Mouse (Mus musculus) erythroid progenitor cell, adult 5-6 weeks (primary cell): Measurements from ENCODE around the gene Myct1. TPM values are rescaled to one million over a fixed set of nuclear protein-coding genes. Genes with fewer than 3 reads are reported as not detected.

Source experiments
- ATAC-seq: replicated peaks from 2 replicates; pipeline ENCODE4 v1.8.0; 2016; ENCODE audit warnings: moderate number of reproducible peaks, mild to moderate bottlenecking, moderate TSS enrichment, inconsistent platforms; ENCODE audit not compliant: poor library complexity, low FRiP score, severe bottlenecking
- total RNA-seq, 2 experiments: library from RNA; stranded (forward) in 1 of 2; stranded (reverse) in 1 of 2; fragments of 150-400 nt in 1 of 2; fragments of 186-747, 209-891 nt in 1 of 2; gene quantifications; 2 replicates each; pipeline versions ENCODE4 v1.2.3 to v1.2.4; 2015 to 2017; ENCODE audit warnings: low replicate concordance in 2 of 2

Myct1 gene
- total RNA-seq (2015; ENCODE audit: low replicate concordance) (0.84 TPM in 1 of 2 replicates, not detected in the other), total RNA-seq (2017; ENCODE audit: low replicate concordance) (0.26 TPM in 1 of 2 replicates, not detected in the other)

DNA sequence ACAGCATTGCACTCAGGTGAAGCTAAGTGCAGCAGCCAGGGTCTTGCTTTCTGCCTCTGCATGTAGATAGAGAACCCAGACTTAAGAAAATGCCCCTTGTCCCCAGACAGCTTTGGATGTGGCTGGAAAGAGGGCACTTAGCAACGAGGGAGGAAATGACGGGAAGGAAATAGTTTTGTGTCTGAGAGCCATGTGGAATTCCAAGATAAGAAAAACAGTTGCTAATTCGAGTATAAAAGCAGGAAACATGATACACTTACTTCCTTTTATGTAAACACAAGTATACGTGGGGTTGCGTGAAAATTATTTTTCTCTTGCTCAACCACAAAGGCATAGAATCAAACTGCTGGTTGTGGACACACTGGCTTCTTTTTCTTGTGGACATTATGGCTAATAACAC lies at the start of gene Myct1:
Myct1 (plus strand) TSS at position 312 of the 400 bp plus-strand sequence.
- no peak for ATAC-seq

GRCm38 (mm10) chr10:5546428-5546827 lies 47.1 kb upstream of the Myct1 start:
- ATAC-seq, result no peak

GRCm38 (mm10) chr10:5547769-5548168 lies 45.8 kb upstream of the Myct1 start:
- ATAC-seq, result no peak

- no peak for ATAC-seq
Measured at GRCm38 (mm10) chr10:5548651-5549050, 44.9 kb upstream of the Myct1 start.

GRCm38 (mm10) chr10:5549871-5550167 lies 43.8 kb upstream of the Myct1 start:
- ATAC-seq, result no peak

GRCm38 (mm10) chr10:5550168-5551021 lies 43.2 kb upstream of the Myct1 start:
- no peak for ATAC-seq

DNA sequence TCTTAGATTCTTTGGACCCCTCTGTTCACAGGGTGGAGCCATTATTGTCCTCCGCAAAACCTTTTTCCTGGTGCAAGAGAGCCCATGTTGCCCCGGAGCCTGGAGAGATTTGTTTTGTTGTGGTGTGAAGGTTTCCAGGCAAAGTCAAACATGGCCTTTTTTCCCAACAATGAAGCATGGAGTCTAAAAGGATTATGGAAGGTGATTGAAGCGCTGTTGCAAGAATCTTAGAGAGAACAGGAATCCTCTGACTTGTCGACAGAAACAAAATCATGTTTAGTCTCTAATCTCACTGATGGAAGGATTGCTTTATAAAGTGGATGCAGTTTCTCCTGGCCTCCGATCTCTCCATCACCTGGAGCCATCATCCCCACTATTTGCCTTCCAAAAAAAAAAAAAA lies 42.2 kb upstream of the Myct1 start, which contains the start of gene Syne1:
Syne1 (minus strand) TSS at position 101 of the 400 bp plus-strand sequence.
- no peak for ATAC-seq

- ATAC-seq, result no peak
Measured at GRCm38 (mm10) chr10:5554941-5555340, 38.6 kb upstream of the Myct1 start.

DNA sequence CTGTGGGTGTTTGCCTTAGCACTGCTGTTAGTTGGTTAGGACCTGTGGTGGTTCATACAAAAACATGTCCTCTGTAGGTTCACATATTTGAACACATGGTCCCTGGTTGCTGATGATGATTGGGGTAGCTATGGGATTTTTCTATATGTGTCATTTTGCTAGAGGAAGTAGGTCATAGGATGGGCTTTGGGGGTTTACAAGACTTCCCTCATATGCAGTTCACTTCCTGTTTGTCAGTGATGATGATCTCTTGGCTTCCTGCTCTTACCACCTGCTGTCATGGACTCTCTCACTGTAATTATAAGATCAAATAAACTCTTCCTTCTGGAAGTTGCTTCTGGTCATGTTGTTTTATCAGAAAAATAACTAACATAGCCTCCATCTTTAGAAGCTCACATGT lies 34.8 kb upstream of the Myct1 start:
- no peak for ATAC-seq

DNA sequence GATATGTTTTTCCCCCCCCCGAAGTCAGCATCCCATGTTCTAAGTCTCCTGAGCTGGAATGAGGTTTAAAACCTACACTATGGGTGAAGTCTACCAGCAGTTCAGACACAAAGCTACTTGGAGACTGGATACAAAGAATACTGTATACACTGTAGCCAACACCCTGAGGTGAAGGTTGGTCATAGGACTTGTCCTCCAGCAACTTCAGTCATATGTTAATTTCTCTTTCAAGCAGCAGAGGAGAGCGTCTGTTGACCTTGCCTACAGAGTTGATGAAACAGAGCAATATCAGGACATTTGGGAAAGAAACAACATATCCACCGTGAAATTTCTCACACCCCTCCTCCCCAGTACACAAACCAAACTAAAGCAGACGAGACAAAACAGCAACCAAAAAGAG lies 33.0 kb upstream of the Myct1 start:
- no peak for ATAC-seq

DNA sequence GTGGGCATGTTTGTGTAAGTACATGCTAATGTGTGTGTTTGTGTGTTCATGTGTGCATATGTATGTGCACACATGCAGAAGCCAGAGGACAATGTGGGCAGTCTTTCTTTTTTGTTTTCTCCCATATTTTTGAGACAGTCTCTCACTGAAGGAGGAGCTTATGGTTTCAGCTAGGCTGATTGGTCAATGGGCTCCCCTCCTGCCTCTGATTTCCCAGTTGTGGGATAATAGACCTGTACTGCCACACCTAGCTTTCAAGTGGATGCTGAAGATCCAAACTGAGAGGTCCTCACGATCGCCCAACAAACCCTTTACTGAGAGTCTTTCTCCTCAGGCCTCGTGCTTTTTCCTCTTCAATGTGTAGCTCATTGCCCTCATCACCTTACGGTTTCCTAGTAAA lies 31.9 kb upstream of the Myct1 start:
- ATAC-seq, result no peak

DNA sequence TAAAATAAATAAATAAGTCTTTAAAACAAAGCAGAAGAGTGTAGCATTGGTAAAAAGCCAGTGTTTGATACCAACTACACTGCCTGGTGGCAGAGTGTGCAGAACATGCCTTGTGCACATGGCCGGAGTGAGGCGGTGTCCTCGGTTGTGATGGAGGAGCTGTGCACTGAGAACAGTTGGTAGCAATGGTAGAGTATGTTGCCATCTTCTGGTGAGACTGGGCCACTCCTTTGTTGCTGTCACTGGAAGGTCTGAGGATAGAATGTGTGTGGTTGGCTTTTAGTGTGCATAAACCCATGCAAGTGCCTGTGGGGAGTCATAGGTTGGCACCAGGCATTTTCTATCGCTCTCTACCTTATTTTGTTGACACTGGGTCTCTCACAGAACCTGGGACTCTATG lies 24.6 kb upstream of the Myct1 start:
- no peak for ATAC-seq

GRCm38 (mm10) chr10:5570059-5570458 lies 23.5 kb upstream of the Myct1 start:
- no peak for ATAC-seq

DNA sequence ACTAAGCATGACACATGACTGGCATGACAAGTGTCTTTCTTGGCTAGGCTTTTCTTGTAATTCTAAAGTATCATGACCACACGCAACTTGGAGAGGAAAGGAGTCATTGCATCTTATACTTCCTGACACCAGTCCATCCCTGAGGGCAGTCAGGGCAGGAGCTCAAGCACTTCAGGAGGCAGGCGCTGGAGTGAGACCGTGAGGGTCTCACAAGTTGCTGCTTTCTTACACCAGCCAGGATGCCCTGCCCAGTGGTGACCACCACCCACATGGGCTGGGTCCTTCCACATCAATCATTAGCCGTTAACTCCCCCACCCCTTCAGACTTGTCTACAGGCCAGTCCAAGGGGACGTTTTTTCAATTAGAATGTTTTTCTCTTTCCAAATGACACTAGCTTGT lies 22.2 kb upstream of the Myct1 start:
- ATAC-seq, result no peak

DNA sequence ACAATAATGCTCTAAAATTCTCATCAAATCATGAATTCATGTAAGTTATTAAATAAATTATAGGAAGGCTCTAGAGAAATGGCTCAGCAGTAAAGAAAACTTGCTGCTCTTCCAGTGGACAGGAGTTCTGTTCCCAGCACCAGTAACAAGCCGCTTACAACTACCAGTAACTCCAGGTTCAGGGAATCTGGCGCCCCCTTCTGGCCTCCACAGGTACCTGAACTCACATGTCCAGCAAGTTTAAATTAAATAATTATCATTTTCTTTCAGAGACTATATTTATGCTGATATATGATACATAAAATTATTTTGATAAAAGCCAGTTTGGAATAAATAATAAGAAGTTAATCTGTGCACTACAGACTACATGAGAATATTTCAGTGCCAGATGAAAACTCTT lies 20.2 kb upstream of the Myct1 start:
- ATAC-seq, result no peak

GRCm38 (mm10) chr10:5591061-5591460 lies 2.5 kb upstream of the Myct1 start:
- no peak for ATAC-seq

DNA sequence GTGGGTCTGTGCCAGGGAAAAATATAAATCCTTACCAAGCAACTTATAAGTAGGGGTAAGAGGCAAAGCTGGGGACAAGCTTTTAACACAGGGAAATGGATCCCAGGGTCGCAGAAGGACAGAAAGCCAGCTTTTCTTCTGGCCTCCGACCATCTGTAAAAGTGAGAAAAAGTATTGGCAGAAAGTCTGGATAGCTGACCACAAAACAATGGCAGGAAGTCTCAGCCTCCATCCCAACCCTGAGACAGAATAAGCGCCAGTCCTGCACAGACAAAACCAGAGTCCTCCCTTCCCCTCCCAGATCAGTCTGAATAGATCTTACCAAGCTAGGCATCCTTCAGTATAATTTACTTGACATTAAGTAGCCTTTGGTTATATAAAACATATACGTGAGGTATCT lies 1.6 kb upstream of the Myct1 start:
- ATAC-seq, result no peak

DNA sequence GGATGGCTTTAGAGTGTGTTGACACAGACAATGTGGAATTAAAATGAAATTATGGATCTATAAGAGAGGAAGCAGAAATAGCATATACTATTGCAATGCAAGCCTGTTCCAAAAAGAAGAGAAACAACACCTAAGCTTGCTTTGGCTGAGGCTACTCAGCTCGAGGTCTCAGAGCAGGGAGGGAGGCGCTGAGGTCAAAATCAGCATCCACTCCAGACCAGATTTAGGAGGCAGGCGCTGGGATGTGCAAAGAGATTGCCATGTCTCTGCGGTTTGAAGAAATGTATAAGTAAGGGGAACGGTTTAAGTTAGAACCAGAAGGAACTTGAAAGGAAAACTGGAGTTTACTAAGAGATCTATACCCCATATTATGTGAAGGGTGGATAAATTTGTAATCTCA lies 882 bp downstream of the Myct1 start:
- ATAC-seq, result no peak

GRCm38 (mm10) chr10:5596559-5596958 lies 3.0 kb downstream of the Myct1 start:
- no peak for ATAC-seq

DNA sequence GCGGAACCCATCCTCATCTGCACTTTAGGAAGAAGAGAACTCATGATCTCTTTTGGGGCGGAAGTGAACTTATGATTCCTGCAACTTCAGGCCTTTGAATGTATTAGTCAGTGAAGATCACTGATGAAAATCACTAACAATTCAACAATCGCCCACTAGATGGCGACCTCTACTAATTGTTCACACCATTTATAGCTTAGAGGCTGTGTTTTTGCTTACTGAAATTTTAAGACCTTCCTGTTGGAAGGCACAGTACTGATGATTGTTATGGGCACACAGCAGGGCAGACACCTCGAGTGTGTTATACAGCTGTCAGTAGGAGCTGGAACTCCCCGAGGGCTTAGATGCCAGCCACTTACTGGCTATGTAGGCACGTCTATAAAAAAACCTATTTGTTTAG lies 6.5 kb downstream of the Myct1 start:
- ATAC-seq, result no peak

GRCm38 (mm10) chr10:5603512-5603911 lies 9.9 kb downstream of the Myct1 start:
- no peak for ATAC-seq

DNA sequence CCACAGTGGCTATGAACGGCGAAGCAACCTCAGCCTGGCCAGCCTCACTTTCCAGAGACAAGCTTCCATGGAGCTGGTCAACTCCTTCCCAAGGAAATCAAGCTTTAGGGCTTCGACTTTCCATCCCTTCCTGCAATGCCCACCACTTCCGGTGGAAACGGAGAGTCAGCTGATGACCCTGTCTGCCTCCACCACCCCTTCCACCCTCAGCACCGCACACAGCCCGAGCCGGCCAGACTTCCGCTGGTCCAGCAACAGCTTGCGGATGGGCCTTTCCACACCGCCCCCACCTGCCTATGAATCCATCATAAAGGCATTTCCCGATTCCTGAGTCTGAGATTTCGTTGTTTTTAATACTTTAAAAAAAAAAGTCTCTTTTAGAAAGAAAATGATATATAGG lies 10.8 kb downstream of the Myct1 start:
- ATAC-seq, result no peak
